Mouse (Mus musculus) adrenal gland, adult 18-20 months (tissue): Measurements from ENCODE around the gene Nde1. TPM values are rescaled to one million over a fixed set of nuclear protein-coding genes. Genes with fewer than 3 reads are reported as not detected.
"Not testable (repeated sequence)": the region's sequence is repeated elsewhere in the genome, so short reads cannot be mapped to it uniquely, and the experiment has no call there.

Experiments used
- DNase-seq, 2 experiments: peaks; one replicate each; pipeline ENCODE4 v3.0.0; 2021 to 2022; ENCODE audit warnings: low spot score in 2 of 2
- long read RNA-seq, 2 experiments: library from polyadenylated mRNA; stranded (forward); transcript quantifications; one replicate each; pipeline ENCODE4 v2.0.0; 2021
- total RNA-seq, 2 experiments: library from RNA; stranded (reverse); gene quantifications; 1 replicate in 1 of 2; 2 replicates in 1 of 2; pipeline ENCODE4 v1.2.3; 2021

Nde1 gene
- 10 to 100 TPM; 37.1 to 39.2 TPM for total RNA-seq
- long read RNA-seq, experiment 1, transcript Nde1-201 (9 exons, 2,287 nt), result major isoform, 23 of 40 reads
- long read RNA-seq, experiment 1, transcript Nde1-202 (9 exons, 2,335 nt), result minor isoform, 5 of 40 reads
- long read RNA-seq, experiment 1, partial matches to known transcripts, result 8 of 40 reads
- long read RNA-seq, experiment 1, other reads (novel, unspliced or antisense), result 3 of 40 reads
- long read RNA-seq, experiment 2, transcript Nde1-201 (9 exons, 2,287 nt), result major isoform, 47 of 77 reads
- long read RNA-seq, experiment 2, transcript Nde1-202 (9 exons, 2,335 nt), result minor isoform, 6 of 77 reads
- long read RNA-seq, experiment 2, partial matches to known transcripts, result 19 of 77 reads
- long read RNA-seq, experiment 2, other reads (novel, unspliced or antisense), result 3 of 77 reads

GRCm38 (mm10) chr16:14162988-14163416, at the start of gene Nde1, which contains the start of gene Marf1:
Nde1 (plus strand) TSS chr16:14163275.
Marf1 (minus strand) TSS chr16:14163351.
- peak; percentile 84 to 89 for DNase-seq

GRCm38 (mm10) chr16:14117299-14117698, 45.8 kb upstream of the Nde1 start:
- DNase-seq, result no peak

- DNase-seq, result no peak
Observed at GRCm38 (mm10) chr16:14120941-14121340, 42.1 kb upstream of the Nde1 start.

GRCm38 (mm10) chr16:14121563-14121962, 41.5 kb upstream of the Nde1 start:
- DNase-seq, result no peak

- no peak for DNase-seq
Observed at GRCm38 (mm10) chr16:14122586-14122985, 40.5 kb upstream of the Nde1 start.

GRCm38 (mm10) chr16:14123901-14124300, 39.2 kb upstream of the Nde1 start:
- DNase-seq, result no peak

- peak; percentile 36 to 44 for DNase-seq
Observed at GRCm38 (mm10) chr16:14124709-14125108, 38.4 kb upstream of the Nde1 start.

- no peak for DNase-seq
Observed at GRCm38 (mm10) chr16:14125253-14125652, 37.8 kb upstream of the Nde1 start.

- no peak for DNase-seq
Observed at GRCm38 (mm10) chr16:14128977-14129376, 34.1 kb upstream of the Nde1 start.

- DNase-seq, result no peak
Observed at GRCm38 (mm10) chr16:14130796-14131195, 32.3 kb upstream of the Nde1 start.

- no peak for DNase-seq
Observed at GRCm38 (mm10) chr16:14131376-14131775, 31.7 kb upstream of the Nde1 start.

GRCm38 (mm10) chr16:14131838-14132237, 31.2 kb upstream of the Nde1 start:
- DNase-seq, result peak; percentile 27 to 60

- DNase-seq, result no peak
Observed at GRCm38 (mm10) chr16:14135014-14135413, 28.1 kb upstream of the Nde1 start.

GRCm38 (mm10) chr16:14137976-14138561, 25.0 kb upstream of the Nde1 start:
- DNase-seq, result no peak

- no peak for DNase-seq
Observed at GRCm38 (mm10) chr16:14139106-14139505, 24.0 kb upstream of the Nde1 start.

GRCm38 (mm10) chr16:14143298-14143697, 19.8 kb upstream of the Nde1 start:
- DNase-seq, result no peak

GRCm38 (mm10) chr16:14147712-14148111, 15.4 kb upstream of the Nde1 start:
- no peak for DNase-seq

- DNase-seq, result no peak
Observed at GRCm38 (mm10) chr16:14151718-14152117, 11.4 kb upstream of the Nde1 start.

- not testable (repeated sequence) for DNase-seq
Observed at GRCm38 (mm10) chr16:14155638-14156037, 7.4 kb upstream of the Nde1 start.

- DNase-seq, result no peak
Observed at GRCm38 (mm10) chr16:14156312-14156711, 6.8 kb upstream of the Nde1 start.

- no peak for DNase-seq
Observed at GRCm38 (mm10) chr16:14158536-14158935, 4.5 kb upstream of the Nde1 start.

GRCm38 (mm10) chr16:14158936-14159745, 3.9 kb upstream of the Nde1 start:
- peak; percentile 94 to 96 for DNase-seq
